27 mouse cellular contexts compared by ENCODE assay signal in genomic region chr11:64448586-64449315, GRCm38 (mm10). TPM values are rescaled to one million over a fixed set of nuclear protein-coding genes. Genes with fewer than 3 reads are reported as not detected.
DNase-seq lines count a peak whose midpoint lies in the region; ATAC-seq lines count a peak whose summit lies in the region.
"Had no signal": no experiment of that assay in that cellular context is flagged by ENCODE, and none has a peak within 500 bp of the region (broad histone marks: within the 10 kb centered on the region; RNA-seq: fewer than 3 reads in every experiment).

No protein-coding gene starts in this region.

- no peaks in the 10 kb centered on the region for H3K9me3 ChIP-seq in forebrain, embryonic 14.5 days (replicated peaks; ENCODE audit: control insufficient read depth, low read length)
- H3K9me3 ChIP-seq in forebrain, embryonic 16.5 days (ENCODE audit: control insufficient read depth, low read length) = no peaks in the 10 kb centered on the region
- H3K9me3 ChIP-seq: G1E; heart, embryonic 12.5 days; hindbrain, embryonic 10.5 days; liver, embryonic 13.5 days; lung, embryonic 15.5 days; megakaryocyte, embryonic 14.5 days; midbrain, embryonic 15.5 days; neural tube, embryonic 15.5 days had no signal

- H3K4me2 ChIP-seq in forebrain, embryonic 14.5 days (ENCODE audit: low read length) = no peak overlapping the region
- no peak overlapping the region for H3K4me2 ChIP-seq in forebrain, embryonic 16.5 days (ENCODE audit: low read length)
- H3K4me2 ChIP-seq: heart, embryonic 12.5 days; liver, embryonic 13.5 days; lung, embryonic 15.5 days; midbrain, embryonic 15.5 days; neural tube, embryonic 15.5 days had no signal

- H3K4me3 ChIP-seq in forebrain, embryonic 14.5 days (ENCODE audit: low read depth, low read length) = no peak overlapping the region
- no peak overlapping the region for H3K4me3 ChIP-seq in forebrain, embryonic 16.5 days (replicated peaks; ENCODE audit: low read length)
- H3K4me3 ChIP-seq: heart, embryonic 12.5 days; hindbrain, embryonic 10.5 days; layer of hippocampus, adult 2 months; liver, embryonic 13.5 days; lung, embryonic 15.5 days; megakaryocyte, embryonic 14.5 days; midbrain, embryonic 15.5 days; neural tube, embryonic 15.5 days had no signal

- DNase-seq in forebrain, embryonic 14.5 days (ENCODE audit: low spot score) = peak; percentile 79
- DNase-seq in kidney, postnatal 14 days = peak; percentile 9
- no peak for DNase-seq in kidney, adult 11 months
- peak; percentile 84 for DNase-seq in retina, postnatal 1 day
- DNase-seq in retina, embryonic 14.5 days (ENCODE audit: low spot score) = no peak
- peak; percentile 42 for DNase-seq in lung, postnatal 36 days
- DNase-seq in adrenal gland, postnatal 14 days = no peak
- DNase-seq: adrenal gland, adult 8-10 months; cerebellum, adult 8-10 months; gastrocnemius, postnatal 10 days; heart, postnatal 10 days; layer of hippocampus, postnatal 36 days; liver, embryonic 13.5 days; right cerebral cortex, postnatal 14 days; spleen, adult 18-20 months had no signal

- peaks cover 5% of the 10 kb centered on the region; the same call in 1 of the 2 replicates for H3K4me1 ChIP-seq in forebrain, embryonic 14.5 days (ENCODE audit: control insufficient read depth, insufficient read depth, low read length)
- 0 out of 2 replicates have a peak, but pooled peaks cover 4% of the 10 kb centered on the region for H3K4me1 ChIP-seq in forebrain, embryonic 16.5 days (replicated peaks; ENCODE audit: control insufficient read depth, insufficient read depth, low read length)
- H3K4me1 ChIP-seq: heart, embryonic 12.5 days; liver, embryonic 13.5 days; lung, embryonic 15.5 days; midbrain, embryonic 15.5 days; neural tube, embryonic 15.5 days had no signal

- ATAC-seq in forebrain, embryonic 14.5 days = no peak
- no peak for ATAC-seq in forebrain, embryonic 16.5 days
- ATAC-seq: intestine, postnatal 0 days; midbrain, embryonic 15.5 days; Patski had no signal

- H3K27me3 ChIP-seq in forebrain, embryonic 14.5 days (replicated peaks; ENCODE audit: control insufficient read depth, insufficient read depth, low read length) = no peaks in the 10 kb centered on the region
- H3K27me3 ChIP-seq in forebrain, embryonic 16.5 days (replicated peaks; ENCODE audit: control insufficient read depth, insufficient read depth, low read length) = no peaks in the 10 kb centered on the region
- H3K27me3 ChIP-seq: liver, embryonic 13.5 days; lung, embryonic 15.5 days; megakaryocyte, embryonic 14.5 days; midbrain, embryonic 15.5 days; neural tube, embryonic 15.5 days; Patski had no signal

- H3K27ac ChIP-seq in forebrain, embryonic 14.5 days (ENCODE audit: low read depth, low read length) = no peak overlapping the region
- H3K27ac ChIP-seq in forebrain, embryonic 16.5 days (ENCODE audit: low read length) = no peak overlapping the region
- H3K27ac ChIP-seq: hindbrain, embryonic 10.5 days; layer of hippocampus, adult 2 months; liver, embryonic 13.5 days; lung, embryonic 15.5 days; midbrain, embryonic 15.5 days; neural tube, embryonic 15.5 days had no signal

- 45% methylated on average over 9 of the region's 9 CpGs for WGBS in forebrain, embryonic 14.5 days
- 44% methylated on average over 9 of the region's 9 CpGs for WGBS in forebrain, embryonic 16.5 days

- H3K9ac ChIP-seq in forebrain, embryonic 14.5 days (ENCODE audit: low read length) = no peak overlapping the region
- no peak overlapping the region for H3K9ac ChIP-seq in forebrain, embryonic 16.5 days (replicated peaks; ENCODE audit: low read depth, low read length)
- H3K9ac ChIP-seq: heart, embryonic 12.5 days; liver, embryonic 13.5 days; lung, embryonic 15.5 days; midbrain, embryonic 15.5 days; neural tube, embryonic 15.5 days had no signal

- no peaks in the 10 kb centered on the region for H3K36me3 ChIP-seq in forebrain, embryonic 14.5 days (ENCODE audit: control insufficient read depth, insufficient read depth, low read length)
- no peaks in the 10 kb centered on the region for H3K36me3 ChIP-seq in forebrain, embryonic 16.5 days (ENCODE audit: control insufficient read depth, insufficient read depth)
- H3K36me3 ChIP-seq: G1E; heart, embryonic 12.5 days; hindbrain, embryonic 10.5 days; liver, embryonic 13.5 days; lung, embryonic 15.5 days; midbrain, embryonic 15.5 days; neural tube, embryonic 15.5 days had no signal

RNA-seq across cellular contexts. Expression of gene F930015N05Rik, which starts 12.3 kb away (rescaled TPM):
- 0.17 TPM in 1 of 2 replicates, not detected in the other for polyA plus RNA-seq in forebrain, embryonic 14.5 days (2014; fragmentation: Nextera tagmentation; extraction: Ambion mirVana)
- 0.38 TPM in 1 of 2 replicates, not detected in the other for polyA plus RNA-seq in forebrain, embryonic 16.5 days (2015; fragmentation: Nextera tagmentation; extraction: Ambion mirVana)
- not detected in 2 replicates for total RNA-seq in adrenal gland, postnatal 14 days (2021)
- total RNA-seq: adrenal gland, adult 8-10 months; G1E; granulocyte monocyte progenitor cell, adult 5-6 weeks had no signal
- polyA plus RNA-seq: G1E; heart, embryonic 12.5 days; intestine, postnatal 0 days had no signal

RNA-seq across cellular contexts. Expression of gene Hs3st3a1, which starts 13.6 kb away (rescaled TPM):
- 0.30 and 0.32 TPM in 2 replicates for polyA plus RNA-seq in forebrain, embryonic 14.5 days (2014; fragmentation: Nextera tagmentation; extraction: Ambion mirVana)
- polyA plus RNA-seq in forebrain, embryonic 16.5 days (2015; fragmentation: Nextera tagmentation; extraction: Ambion mirVana) = 0.10 and 0.32 TPM in 2 replicates
- 0.56 and 0.79 TPM in 2 replicates for total RNA-seq in adrenal gland, postnatal 14 days (2021)
- total RNA-seq: granulocyte monocyte progenitor cell, adult 5-6 weeks had no signal
- polyA plus RNA-seq: G1E had no signal

Comparison
In these comparisons a context has a peak if more than half of its experiments do, and no peak if none do; other contexts are left out.
1. DNase-seq: peak in forebrain, embryonic 14.5 days (single experiment), kidney, postnatal 14 days (single experiment), retina, postnatal 1 day (single experiment) and lung, postnatal 36 days (single experiment); none in kidney, adult 11 months (single experiment), retina, embryonic 14.5 days (single experiment) and adrenal gland, postnatal 14 days (single experiment).